Comparison of ENCODE assay signal across 9 mouse cellular contexts in the genomic region with DNA sequence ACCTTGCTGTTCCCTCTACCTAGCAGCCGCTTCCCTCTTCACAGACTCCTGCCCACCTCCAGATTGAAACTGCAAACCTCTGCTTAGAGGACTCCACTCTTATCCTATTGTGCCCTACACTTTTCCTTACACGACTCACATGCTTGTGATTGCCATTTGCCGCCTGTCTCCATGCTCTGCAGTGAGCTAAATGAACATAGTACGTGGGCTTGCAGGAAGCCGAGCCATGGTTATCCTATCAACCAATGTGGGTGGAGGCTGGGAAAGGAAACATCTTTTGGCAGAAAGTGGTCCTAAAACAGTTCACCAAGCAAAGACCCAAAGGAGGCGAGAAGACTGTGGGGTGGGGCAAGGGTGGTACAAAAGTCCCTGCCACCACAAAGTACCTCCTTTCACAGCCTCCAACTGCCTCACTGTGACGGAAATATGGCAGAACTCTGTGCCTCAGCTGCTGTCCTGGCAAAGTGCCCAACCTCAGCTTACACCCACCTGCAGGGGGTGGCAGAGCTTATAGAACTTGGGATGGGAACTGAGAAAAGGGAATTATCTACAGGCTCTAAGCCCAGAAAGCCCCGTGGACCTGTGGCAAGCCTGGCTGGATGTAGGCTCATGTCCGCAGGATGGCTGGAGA.
DNase-seq lines count a peak whose midpoint lies in the region; ATAC-seq and TF ChIP-seq lines count a peak whose summit lies in the region.
"Had no signal": no experiment of that assay in that cellular context is flagged by ENCODE, and none has a peak within 500 bp of the region (broad histone marks: within the 10 kb centered on the region; RNA-seq: fewer than 3 reads in every experiment).

No protein-coding gene starts in this region.

- H3K27me3 ChIP-seq in forebrain, embryonic 14.5 days (replicated peaks; ENCODE audit: control insufficient read depth, insufficient read depth, low read length), result no peaks in the 10 kb centered on the region
- no peaks in the 10 kb centered on the region for H3K27me3 ChIP-seq in heart, adult 2 months (ENCODE audit: control insufficient read depth, insufficient read depth, low read length)

- H3K9ac ChIP-seq in forebrain, embryonic 14.5 days (ENCODE audit: low read length), result no peak overlapping the region
- no peak overlapping the region for H3K9ac ChIP-seq in heart, adult 2 months (ENCODE audit: low read depth, low read length)

- no peaks in the 10 kb centered on the region for H3K9me3 ChIP-seq in forebrain, embryonic 14.5 days (replicated peaks; ENCODE audit: control insufficient read depth, low read length)
- H3K9me3 ChIP-seq: megakaryocyte, embryonic 14.5 days had no signal

- peak; percentile 55 to 78 for DNase-seq in layer of hippocampus, adult 18-20 months (ENCODE audit: low spot score in 2 of 2)
- no peak for DNase-seq in layer of hippocampus, postnatal 14 days (ENCODE audit: low spot score in 2 of 2)
- DNase-seq in forebrain, embryonic 14.5 days (ENCODE audit: low spot score), result peak; percentile 80
- DNase-seq in left cerebral cortex, adult 8-10 months (ENCODE audit: low spot score in 2 of 2), result peak; percentile 59 to 82
- peak; percentile 44 for DNase-seq in right cerebral cortex, postnatal 4 days
- DNase-seq in embryo, embryonic 11 days, result no peak
- no peak for DNase-seq in heart, adult 2 months
- no peak for DNase-seq in heart, postnatal 25 days (ENCODE audit: low spot score)

- TF ChIP-seq POLR2A in heart, adult 2 months (IDR thresholded peaks at IDR 0.05; ENCODE audit: insufficient read depth, low read depth, low read length), result no peak

- H3K4me2 ChIP-seq in forebrain, embryonic 14.5 days (ENCODE audit: low read length), result no peak overlapping the region

- H3K27ac ChIP-seq in forebrain, embryonic 14.5 days (ENCODE audit: low read depth, low read length), result peak overlapping the region; percentile 55; the same call in 1 of the 2 replicates
- no peak overlapping the region for H3K27ac ChIP-seq in heart, adult 2 months

- no peak for TF ChIP-seq EP300 in heart, adult 2 months (IDR thresholded peaks at IDR 0.05; ENCODE audit: insufficient read depth, low read depth, low read length)

- TF ChIP-seq CTCF in heart, adult 2 months (IDR thresholded peaks at IDR 0.05), result no peak

- no peak overlapping the region for H3K4me3 ChIP-seq in forebrain, embryonic 14.5 days (ENCODE audit: low read depth, low read length)
- no peak overlapping the region for H3K4me3 ChIP-seq in heart, adult 2 months
- H3K4me3 ChIP-seq: megakaryocyte, embryonic 14.5 days had no signal

- intact Hi-C loops in heart, adult 2 months (cut with DNase I), result loop anchor here (5.0 kb wide), 1 partner anchor 154 kb away; a partner anchor contains a TSS
- intact Hi-C loops in heart, postnatal 25 days (cut with DNase I), result loop anchor here (5.0 kb wide), 3 partner anchors 44 to 259 kb away; no protein-coding TSS in a partner anchor

- no peaks in the 10 kb centered on the region for H3K79me2 ChIP-seq in heart, adult 2 months (replicated peaks; ENCODE audit: control insufficient read depth, insufficient read depth, low read length)

- H3K36me3 ChIP-seq in forebrain, embryonic 14.5 days (ENCODE audit: control insufficient read depth, insufficient read depth, low read length), result no peaks in the 10 kb centered on the region
- H3K36me3 ChIP-seq in heart, adult 2 months (ENCODE audit: control insufficient read depth, insufficient read depth, low read length), result no peaks in the 10 kb centered on the region

- peaks cover 38% of the 10 kb centered on the region for H3K4me1 ChIP-seq in forebrain, embryonic 14.5 days (ENCODE audit: control insufficient read depth, insufficient read depth, low read length)
- peaks cover 3% of the 10 kb centered on the region for H3K4me1 ChIP-seq in heart, adult 2 months (ENCODE audit: control insufficient read depth, insufficient read depth, low read length)

- ATAC-seq in forebrain, embryonic 14.5 days, result peak; percentile 15

- WGBS in forebrain, embryonic 14.5 days, result 51% methylated on average over 9 of the region's 9 CpGs
- 66% methylated on average over 9 of the region's 9 CpGs for WGBS in heart, adult 2 months

Comparison
In these comparisons a context has a peak if more than half of its experiments do, and no peak if none do; other contexts are left out.
1. DNase-seq: peak in layer of hippocampus, adult 18-20 months (2 of 2), forebrain, embryonic 14.5 days (single experiment), left cerebral cortex, adult 8-10 months (2 of 2) and right cerebral cortex, postnatal 4 days (single experiment); none in layer of hippocampus, postnatal 14 days (0 of 2), embryo, embryonic 11 days (single experiment), heart, adult 2 months (0 of 2) and heart, postnatal 25 days (single experiment).